Mouse (Mus musculus): ENCODE measurements around the gene Olfr1156.

Olfr1156 gene

DNA sequence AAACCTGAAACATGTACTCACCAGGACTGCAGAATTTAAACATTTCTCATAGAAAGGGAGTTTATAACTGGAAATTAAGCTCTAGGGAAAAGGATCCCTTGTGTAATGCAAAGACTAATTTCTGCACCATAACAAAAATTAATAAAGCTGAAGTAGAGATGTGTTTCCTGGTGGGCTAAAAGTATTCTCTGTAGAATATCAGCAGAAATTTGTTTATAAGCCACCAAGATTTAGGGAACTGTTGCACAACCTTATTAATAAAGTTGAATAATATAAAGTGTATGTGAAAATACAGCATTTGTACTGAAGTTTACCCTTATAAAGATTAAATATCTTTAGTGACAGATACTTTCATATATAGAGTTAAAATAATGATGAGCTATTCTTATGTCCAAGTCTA, at the start of gene Olfr1156:
Gene Olfr1156, minus strand, starts transcription at position 101 of the 400 bp plus-strand sequence.
- no peak for DNase-seq (ENCODE audit: low read depth, low spot score)

DNA sequence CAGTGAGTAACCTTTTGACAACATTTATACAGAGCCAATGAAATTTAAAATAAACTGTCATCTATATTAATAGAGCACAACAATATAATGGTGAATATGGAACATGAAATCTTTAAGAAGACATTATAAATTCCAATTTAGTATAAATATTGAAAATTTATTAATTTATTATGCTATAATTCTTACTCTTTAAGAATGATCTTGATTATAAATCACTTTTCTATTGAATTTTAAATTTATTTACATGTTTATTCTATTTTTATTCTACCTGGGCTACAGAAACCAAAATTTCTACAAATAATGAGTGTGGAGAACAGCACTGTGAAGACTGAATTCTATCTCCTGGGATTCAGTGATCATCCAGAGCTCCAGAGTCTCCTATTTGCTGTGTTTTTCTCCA, 36.9 kb upstream of the Olfr1156 start, which contains the start of gene Olfr1158:
Gene Olfr1158, plus strand, starts transcription at position 301 of the 400 bp plus-strand sequence.
- DNase-seq (ENCODE audit: low read depth, low spot score), result no peak

DNA sequence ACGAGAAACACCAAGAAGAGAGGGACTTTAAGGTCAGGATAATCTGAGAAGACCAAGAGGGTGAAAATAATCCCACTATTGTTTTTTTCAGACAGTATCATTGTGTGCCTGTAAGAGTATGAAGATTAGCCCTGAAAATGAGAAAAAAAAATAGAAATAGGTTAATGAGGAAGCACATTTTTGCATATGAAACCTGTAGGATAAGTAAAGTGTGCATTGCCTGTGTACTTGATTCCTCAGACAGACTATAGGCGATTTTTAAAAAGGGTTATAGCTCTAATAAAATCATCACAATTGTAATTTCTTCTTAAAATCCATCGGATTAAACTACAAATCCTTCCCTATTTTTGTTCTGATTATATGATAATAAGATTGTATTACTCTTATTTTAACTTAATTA, 21.7 kb upstream of the Olfr1156 start, which contains the start of gene Olfr74:
Gene Olfr74, minus strand, starts transcription at position 101 of the 400 bp plus-strand sequence.
- DNase-seq (ENCODE audit: low read depth, low spot score), result no peak

DNA sequence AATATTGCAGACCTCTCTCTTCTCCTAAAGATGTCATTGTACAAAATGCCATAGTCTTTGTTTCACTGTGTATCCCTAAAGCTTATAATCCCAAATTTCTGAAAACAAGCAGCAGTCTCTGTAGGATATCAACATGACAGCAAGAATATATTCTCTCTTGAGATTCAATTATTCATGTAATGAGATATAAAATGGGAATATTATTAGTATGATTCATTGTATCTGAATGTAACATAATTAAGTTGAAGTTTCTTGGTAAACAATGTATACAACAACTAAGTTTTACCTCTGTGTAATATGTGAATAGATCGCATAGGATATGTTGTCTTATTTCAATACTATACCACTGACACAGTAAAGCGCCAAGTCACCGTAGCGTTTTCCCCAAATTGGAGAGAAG, 15.3 kb upstream of the Olfr1156 start, which contains the start of gene Olfr1157:
Gene Olfr1157, minus strand, starts transcription at position 101 of the 400 bp plus-strand sequence.
- DNase-seq (ENCODE audit: low read depth, low spot score), result no peak

DNA sequence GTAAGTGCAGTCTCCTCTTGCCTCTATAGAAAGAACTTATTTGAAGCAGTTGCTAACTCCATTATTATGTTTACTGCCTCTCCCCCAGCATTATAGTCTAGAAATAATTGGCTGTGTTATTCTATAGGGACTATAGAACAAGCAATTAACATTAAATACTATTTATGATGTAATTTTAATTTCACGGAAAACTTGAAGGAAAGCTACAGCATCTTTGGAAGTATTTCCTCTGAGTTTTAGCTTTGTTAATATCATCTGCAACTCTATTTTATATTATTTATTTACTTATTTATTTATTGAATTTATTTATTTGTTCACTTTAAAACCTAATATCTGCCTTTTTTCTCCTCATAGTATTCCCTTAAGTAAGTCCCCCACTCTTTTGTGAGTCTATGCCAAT, 7.9 kb downstream of the Olfr1156 start, which contains the start of gene Olfr1155:
Gene Olfr1155, minus strand, starts transcription at position 101 of the 400 bp plus-strand sequence.
- DNase-seq (ENCODE audit: low read depth, low spot score), result no peak

DNA sequence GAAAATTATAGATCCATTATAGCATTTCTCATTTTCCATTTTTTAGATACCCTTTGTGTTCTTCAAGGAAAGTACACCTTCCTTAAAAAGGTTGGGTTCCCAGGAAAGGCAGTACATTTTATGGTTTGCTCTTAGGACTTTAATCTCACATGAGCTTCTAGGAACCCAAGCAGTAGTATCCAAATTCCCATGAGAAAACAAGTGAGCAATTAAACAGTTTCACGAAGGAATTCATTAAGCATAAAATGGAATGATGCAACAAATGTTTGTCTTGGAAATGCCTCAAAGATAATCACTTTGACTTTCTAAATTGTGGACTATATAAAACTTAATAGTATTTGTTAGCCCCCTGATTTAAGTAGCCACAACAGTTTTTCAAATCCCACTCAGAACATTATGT, 47.8 kb downstream of the Olfr1156 start, which contains the start of gene Olfr1154:
Gene Olfr1154, minus strand, starts transcription at position 101 of the 400 bp plus-strand sequence.
- no peak for DNase-seq (ENCODE audit: low read depth, low spot score)

Measured in embryo, embryonic 11.5 days (tissue).